Mouse (Mus musculus): Measurements from ENCODE around the gene Chd6. TPM values are rescaled to one million over a fixed set of nuclear protein-coding genes. Genes with fewer than 3 reads are reported as not detected.

Gene Chd6
- total RNA-seq, 1 experiment from 2014 or later, result 38.3 TPM

DNA sequence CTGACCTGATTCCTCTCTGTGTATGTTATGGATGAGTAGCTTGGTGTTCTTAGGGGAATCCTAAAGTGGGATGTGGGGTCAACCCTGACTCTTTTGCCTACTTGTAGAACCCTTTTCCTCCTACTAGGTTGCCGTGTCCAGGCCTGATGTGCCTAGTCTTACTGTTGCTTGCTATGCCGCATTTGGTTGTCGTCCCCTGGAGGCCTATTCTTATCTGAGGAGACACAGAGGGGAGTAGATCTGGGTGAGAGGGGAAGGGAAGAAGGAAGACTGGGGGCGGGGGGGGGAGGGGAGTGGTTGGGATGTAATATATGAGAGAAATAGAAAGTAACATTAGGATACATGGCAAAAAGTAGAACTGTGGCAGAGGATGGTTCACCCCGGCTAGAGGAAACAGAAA is 33.3 kb downstream of the Chd6 start:
- DNase-seq, result no peak

DNA sequence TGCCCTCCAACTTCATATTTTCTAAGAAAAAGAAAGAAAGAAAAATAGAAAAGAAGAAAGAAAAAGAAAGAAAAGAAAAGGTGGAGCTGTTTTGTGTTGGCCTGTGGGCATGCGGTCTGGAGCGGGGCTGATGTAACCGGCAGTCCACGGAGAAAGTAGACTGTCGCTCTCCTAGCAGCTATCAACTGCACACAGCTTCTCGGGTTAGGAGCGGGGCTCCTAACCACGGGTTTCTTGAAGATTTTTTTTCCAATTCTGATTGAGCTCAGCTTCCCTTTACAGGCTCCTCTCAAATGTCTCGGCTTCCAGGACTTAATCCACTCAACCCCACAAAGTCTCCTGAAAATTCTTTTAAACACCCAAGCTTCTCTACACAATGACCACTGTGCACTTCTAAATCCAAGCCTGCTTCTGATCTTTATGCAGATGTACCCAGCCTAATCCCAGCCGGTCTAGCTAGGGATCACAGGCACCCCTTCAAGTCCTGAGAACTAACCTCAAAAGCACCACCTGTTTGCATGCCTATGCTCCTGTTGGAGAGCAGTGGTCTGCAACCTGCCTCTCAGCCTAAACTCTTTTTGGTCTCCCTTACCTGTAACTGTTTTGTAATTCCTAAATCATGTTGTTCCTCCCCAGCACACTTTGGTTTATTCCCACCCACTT is 42.6 kb downstream of the Chd6 start:
- DNase-seq, result no peak

DNA sequence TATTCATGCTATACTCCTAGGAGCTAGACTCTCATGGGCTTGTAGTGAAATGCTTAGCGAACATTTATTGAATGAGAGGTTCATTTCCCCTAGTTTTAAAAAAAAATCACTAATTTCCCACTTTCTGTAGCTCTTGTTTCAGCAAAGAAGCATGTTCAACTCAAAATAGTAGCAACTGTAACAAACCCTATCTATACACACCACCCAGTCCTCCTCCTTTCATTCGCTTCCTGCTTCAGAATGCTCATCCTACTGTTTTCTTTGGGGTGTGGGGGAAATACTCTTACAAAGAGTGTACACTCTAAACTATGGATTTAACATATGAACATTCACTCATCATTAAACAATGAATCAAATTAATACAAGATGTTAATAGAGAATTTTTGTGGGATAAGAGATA is 43.3 kb downstream of the Chd6 start:
- DNase-seq, result no peak

DNA sequence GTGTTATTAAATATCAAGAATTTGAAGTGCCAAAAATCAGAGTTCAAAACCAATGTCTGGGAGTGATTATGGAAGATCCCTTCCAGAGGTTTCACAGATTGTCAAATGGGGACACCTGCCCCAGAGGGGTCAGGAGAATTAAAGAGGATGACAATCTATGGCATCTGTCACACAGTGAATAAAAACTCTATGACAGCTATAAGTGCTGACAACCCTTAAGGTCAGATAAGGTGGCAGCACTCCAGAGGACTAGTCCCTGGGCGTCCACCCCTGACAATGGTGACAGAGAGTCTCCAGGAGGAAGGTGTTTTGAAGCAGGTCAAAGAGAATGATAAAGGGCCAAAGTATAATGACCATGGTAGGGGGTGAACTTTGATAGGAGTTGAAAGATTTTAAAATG is 44.0 kb downstream of the Chd6 start:
- DNase-seq, result no peak

DNA sequence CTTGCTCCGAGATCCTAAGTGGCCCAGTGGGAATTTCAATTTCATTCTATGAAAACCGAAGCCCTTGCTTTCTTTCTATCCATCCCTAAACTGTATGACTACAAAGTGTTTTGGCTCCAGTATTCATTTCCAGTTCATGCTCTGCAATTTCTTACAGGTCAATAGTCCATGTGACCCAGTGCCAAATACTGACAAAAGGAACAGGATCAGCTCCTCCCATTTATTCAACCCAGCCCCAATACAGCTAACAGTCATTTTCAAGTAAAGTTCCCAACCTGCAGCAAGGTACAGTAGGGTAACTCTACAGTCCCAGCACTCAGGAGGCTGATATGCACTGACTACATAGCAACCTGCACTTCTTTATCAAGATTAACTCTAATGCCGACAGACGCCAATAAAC is 50.0 kb downstream of the Chd6 start:
- no peak for DNase-seq

DNA sequence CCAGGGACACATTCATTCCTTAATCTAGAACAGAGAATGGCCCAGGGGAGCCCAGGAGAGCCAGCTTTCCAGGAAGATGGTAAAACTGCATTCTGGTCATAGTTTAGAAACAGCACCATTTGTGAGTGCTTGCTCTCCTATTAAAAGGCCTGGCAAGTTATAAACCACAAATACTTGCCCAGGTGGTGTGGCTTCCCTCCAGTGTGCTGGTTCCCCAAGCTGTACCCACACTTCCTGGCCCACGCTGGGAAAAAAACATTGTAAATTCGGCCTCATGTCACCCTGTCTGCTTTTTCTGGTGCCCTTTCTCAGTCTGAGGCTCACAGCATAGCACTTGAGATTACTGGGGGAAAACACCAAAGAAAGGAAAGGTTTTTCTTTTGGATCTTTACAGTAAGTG is 55.1 kb downstream of the Chd6 start:
- no peak for DNase-seq

DNA sequence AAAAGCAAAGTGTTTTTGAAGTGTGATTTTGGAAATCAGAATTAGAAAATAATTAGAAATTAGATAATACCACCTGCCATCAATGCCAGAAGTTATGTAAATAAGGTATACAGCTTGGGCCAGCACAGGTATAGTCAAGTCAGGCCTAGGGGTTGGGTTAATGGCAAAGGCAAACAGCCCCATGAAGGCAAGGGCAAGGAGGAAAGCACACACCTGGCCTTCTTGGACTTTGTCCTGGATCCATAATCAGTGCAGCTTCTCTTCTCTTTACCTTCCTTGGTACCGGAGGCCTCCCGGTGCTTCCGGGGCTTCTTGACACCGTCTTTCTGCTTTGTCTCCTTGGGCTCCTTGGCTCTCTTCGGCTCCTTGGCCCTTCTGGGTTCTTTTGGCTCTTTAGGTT is 56.7 kb downstream of the Chd6 start:
- no peak for DNase-seq

DNA sequence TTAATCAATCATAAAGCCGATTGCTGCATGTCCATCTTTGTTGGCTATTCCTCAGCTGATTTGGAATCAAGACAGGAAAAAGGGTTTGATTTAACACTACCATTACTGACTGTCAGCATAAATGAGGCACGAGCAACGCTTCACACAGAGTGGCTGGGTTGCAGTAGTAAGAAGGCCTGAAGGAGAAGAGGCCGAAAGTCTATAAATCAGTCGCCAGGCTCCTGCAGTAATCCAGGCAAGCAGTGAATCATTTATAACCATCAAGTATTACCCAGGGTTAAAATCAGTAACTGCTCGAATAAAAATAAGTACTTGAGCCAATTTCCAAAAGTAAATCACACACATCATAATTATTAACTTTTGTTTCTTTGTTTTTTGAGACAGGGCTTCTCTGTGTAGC is 59.4 kb downstream of the Chd6 start:
- no peak for DNase-seq

DNA sequence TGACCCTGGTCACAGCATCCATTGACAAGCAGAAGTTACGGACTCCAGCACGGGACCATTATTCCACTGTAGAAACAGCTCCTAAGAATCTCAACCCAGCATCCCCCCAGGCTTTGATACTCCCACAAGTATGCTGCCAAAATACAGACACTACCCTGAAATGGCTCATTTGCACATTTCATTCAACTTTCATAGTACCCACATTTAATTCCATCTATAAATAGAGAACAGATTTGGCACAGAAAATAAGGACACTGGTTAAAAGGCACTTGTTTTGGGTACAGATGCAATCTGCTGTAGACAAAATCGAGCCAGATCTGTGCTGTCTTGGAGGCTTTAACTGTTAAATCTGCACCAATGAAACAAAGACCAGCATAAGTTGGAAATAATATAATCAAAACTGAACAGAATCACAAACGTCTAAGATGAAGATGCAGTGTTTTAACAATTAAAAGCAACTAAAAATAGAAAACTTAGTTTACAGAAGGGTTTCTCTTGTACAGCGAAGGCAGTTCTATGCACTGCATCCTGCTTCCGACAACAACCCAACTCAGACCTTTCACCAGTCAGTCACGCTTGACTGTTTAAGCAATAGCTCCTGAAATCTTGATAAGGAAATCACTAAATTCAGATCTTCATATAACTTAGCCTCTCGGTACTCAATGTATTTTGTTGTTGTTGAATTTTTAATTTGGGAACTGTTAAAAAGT is 64.2 kb downstream of the Chd6 start:
- no peak for DNase-seq

DNA sequence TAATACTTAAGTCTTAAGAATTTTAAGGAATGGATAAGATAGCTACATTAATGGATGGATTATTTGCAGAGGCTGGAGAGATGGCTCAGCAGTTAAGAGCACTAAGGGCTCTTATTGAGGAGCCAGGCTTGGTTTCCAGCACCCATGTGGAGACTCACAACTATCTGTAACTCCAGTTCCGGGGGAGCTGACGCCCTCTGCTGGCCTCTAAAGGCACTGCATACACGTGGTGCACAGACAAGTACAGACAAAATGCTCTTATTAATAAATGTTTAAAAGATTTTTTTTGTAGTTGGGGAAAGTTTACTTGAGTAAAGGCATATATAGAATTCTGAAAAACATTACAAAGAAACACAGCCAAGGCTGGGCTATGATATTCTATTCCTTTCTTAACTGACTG is 66.0 kb downstream of the Chd6 start:
- DNase-seq, result no peak

DNA sequence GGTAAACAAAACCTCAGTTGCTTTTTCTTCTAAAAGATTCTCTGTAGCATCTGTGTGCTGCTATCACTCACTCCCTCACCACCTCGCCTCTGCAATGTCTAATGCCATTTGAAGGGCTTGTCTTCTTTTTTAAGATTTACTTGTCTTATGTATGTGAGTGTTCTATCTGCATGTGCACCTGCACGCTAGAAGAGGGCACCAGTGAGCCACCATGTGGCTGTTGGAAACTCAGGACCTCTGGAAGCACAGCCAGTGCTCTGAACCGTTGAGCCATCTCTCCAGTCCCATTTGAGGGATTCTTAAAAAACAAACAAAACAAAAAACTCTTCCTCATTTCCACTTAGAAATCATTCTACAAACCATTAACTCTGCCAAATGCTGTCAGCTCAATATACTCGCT is 68.1 kb downstream of the Chd6 start:
- DNase-seq, result no peak

DNA sequence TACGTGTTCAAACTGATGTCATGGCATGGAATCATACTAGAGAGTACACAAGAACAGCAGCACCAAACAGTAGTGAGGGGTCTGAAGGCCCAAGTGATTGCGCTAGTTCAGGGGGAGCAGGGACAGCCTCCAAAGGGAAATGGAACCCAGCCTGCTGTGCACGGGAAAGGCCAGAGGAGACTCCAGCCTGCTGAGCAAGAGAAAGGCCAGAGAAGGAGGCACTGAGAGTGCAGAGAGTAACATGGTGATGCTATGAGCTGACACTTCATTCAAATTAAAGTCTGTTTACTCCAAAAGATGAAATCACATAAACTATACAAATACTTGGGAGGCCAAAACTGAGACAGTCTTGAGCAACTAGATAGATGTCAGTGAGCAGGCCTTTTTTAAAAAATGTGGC is 71.1 kb downstream of the Chd6 start:
- no peak for DNase-seq

DNA sequence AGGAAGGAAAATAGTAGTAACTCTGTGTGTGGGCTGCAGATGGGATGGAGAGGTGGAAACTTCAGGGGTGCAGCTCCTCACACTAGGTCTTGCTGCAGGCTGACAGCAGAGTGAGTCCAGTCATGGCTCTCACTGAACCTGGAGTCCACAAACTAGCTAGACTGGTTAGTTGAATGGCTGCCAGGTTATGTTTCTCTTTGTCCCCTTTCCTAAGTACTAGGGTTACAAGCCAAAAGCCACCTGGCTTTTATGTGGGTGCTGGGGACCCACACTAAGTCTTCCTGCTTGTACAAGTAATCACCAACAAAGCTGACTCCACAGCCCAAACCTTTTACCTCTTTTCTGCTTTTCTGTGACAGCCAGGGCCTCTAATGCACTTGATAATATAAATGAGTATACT is 75.7 kb downstream of the Chd6 start:
- DNase-seq, result no peak

DNA sequence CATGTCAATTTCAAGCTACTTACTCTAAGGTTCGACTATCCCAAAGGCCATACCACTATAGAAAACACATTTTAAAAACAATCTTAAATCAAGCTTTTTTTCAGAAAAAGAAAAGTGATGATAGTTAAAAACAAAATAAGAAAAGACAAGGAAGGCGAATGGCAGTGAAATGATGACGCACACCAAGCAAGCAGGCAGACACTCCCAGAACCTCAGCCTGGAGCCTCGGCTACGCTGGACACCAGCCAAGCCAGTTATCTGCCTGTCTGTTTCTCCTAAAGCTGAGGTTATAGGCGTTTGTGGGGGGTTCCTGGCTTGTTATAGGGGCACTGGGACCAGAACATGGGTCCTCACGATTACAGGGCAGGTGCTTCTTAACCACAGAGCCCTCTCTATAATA is 76.5 kb downstream of the Chd6 start:
- DNase-seq, result peak; percentile 53

DNA sequence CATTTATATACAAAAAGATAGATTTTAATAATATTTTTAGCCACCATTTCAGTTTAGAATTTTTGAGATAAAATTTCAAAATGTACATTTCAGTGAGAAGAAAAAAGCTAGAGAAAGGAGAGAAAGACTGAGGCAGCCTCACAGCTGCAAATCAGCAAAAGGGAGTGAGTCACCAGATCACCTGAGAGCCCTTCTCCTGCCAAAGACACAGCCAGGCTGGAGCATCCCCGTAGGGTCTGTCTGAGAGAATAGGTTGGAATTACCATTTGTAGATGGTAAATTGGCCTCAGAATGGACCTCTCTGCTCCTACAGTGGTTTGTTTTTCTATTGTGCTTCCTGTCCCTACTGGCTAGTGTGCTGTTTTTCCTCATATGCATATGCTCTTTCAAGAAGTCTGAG is 84.3 kb downstream of the Chd6 start:
- DNase-seq, result no peak

DNA sequence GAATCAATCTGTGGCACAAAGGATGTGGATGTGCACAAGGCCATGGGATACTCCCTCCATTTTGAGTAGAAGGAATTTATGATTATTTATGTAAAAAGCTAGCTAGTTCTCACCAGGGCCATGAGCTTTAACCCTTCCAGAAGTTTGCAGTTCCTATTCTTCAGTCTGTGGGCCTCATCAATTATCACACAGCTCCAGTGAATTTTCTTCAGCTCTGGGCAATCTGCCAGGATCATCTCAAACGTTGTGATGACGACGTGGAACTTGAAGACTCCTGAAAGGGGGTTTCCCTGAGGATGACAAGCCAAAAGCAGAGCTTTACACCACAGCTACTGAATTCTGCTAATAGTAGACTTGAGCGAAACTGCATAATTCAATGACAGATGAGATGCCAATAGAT is 91.0 kb downstream of the Chd6 start:
- DNase-seq, result no peak

DNA sequence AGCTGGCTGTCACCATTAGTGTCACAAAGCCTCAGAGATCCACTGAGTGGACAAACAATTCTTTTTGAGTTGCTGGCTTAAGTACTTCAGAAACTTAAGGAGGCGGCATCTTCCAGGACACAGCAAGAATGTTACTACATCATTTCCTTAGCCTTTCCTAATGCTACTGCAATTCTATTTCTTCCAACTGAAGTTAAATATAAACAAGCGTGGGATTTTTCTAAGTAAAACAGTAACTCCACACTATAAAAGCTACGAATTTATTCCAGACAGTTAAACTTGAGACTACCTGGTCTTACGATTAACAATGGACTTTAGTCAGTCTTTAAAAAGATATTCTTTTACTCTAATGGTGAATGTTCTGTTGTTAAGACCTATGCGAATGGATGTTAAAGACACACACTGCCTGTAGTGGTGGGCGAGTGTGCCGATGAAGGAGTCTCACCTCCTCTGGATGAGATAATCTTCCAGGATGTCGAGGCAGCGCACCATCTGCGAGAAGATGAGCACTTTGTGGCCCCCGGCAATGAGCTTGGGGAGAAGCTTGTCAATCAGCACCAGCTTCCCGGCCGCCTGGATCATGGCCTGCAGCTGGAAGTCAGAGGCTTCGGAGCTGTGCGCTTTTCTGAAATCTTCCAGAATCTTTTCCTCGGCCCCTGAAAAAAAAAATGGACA is 96.2 kb downstream of the Chd6 start:
- DNase-seq, result no peak

DNA sequence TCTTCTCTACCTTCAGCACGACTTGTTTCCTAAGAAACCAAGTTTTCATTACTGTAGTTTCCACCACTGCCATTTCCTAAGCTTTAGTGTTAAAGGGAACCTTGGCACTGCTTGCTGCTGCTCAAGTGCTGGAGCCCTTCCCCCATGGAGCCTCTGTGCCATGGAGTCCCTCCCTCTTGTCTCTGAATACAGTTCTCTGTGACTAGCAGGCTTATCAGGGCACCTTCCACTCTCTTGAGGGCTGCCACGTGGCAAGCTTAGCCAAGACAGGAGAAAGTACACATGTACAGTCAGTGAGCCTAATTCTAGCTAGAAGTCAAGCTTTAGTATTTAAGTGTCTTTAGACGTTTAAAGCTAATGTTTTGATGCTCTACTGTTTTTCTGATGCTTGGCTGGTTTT is 104.5 kb downstream of the Chd6 start:
- peak; percentile 51 for DNase-seq

DNA sequence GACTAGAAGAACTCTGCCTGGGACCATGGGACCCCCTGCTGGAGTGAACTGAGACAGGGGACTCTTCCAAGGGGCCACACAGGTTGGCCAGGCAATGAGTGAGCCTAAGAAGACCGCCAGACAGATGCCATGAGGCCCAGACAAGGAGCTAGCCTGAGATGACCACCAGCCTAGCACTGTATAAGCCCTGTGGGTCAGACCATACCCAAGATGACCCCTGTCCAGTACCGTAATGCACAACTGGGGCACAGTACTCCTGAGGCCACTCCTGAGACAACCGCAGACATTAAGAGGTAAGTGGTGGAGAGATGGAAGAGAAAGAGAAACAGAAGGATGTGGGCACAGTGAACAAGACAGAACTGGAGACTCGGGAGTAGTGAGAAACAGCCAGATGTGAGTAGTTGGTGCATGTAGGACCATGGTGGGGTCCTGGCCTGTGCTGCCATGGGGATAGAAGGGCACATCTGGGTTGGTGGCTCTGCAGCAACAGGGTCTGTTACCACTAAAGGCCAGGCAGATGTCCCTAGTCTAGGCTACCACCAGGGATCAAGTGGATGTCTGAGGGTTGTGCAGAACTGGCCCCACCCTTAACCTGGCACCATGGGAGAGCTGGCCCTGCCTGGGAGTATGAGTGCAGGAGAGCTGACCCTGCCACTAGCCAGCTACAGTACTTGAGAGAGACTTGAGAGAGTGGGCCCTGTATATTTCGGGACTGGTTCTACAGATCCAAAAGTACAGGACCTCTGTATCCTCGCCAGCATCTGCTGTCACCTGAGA is 111.7 kb downstream of the Chd6 start:
- DNase-seq, result no peak

DNA sequence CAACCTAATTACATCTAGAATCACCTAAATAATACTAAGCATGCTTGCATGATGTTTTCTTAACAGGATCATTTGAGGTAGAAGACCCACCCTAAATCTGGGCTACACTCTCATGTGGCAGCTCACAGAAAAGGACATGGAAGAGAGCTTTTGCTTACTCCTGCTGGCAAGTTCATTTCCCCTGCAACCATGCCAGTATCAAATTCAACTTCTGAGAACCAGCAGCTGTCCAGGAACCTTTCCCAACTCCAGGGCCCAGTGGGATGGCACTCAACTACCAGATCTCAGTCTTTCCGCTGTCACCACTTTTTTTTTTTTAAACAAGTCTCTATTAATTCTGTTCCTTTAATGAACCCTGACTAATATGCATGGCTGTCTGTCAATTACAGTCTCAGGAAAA is 114.7 kb downstream of the Chd6 start:
- DNase-seq, result peak; percentile 29

DNA sequence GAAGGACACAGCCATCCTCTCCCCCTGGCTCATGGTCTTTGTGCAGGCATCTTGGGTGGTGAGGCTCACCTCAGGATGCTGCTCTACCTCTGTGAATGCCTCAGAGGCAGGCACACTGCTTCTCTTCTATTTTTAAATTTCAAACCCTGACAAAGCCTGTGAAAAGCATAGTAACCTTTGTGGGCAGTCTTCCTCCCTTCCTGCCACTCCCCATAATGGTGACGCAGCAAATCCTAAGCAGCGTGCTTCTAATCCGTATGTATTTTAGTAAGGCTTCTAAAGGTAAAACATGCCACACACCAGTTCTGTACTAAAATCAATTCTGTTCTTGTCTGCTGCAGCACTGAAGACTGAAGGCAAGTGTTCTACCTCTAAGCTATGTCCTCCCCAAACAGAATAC is 116.4 kb downstream of the Chd6 start:
- no peak for DNase-seq

DNA sequence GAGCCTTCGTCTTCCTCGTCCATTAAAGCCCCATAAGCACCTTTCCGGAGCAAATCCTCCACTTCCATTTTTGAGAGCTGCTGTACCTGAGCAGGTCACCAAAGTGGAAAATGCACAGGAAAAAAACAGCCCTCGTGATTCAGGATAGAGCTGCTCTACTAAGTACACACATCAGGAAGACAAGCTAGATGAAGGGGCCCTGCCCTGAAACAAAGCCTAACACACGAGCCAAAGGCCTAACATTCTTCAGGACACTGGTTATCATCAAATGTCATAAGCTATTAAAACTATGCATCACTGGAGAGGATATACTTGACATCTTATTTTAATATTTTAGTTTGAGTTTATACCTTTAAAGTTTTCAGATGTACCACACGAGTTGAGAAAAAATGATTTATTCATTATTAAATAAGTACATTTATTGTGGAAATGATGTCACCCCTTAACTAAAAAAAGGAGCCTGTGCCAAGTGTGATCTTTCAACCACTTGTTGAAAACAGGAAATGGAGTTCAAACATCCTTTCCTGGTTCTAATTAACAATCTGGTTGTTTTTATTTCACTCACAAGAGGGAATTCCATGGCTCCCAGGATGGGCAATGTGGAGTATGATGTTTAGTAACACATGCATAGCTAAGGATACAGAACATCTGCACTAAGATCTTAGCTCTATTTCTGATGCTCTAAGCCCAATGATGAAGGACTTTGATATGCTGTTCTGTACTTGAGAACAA is 118.4 kb downstream of the Chd6 start:
- DNase-seq, result no peak
